Mouse (Mus musculus) lung, postnatal 0 days (tissue): ENCODE results near the gene Sbno2.

Experiments
- CTCF ChIP-seq: IDR thresholded peaks from 2 replicates; pipeline ENCODE4 v1.5.1; 2016; ENCODE audit warnings: antibody characterized with exemption, mild to moderate bottlenecking
- EP300 ChIP-seq: IDR thresholded peaks from 2 replicates; pipeline ENCODE4 v1.6.1; 2016; ENCODE audit warnings: antibody characterized with exemption, mild to moderate bottlenecking, control low read depth

DNA sequence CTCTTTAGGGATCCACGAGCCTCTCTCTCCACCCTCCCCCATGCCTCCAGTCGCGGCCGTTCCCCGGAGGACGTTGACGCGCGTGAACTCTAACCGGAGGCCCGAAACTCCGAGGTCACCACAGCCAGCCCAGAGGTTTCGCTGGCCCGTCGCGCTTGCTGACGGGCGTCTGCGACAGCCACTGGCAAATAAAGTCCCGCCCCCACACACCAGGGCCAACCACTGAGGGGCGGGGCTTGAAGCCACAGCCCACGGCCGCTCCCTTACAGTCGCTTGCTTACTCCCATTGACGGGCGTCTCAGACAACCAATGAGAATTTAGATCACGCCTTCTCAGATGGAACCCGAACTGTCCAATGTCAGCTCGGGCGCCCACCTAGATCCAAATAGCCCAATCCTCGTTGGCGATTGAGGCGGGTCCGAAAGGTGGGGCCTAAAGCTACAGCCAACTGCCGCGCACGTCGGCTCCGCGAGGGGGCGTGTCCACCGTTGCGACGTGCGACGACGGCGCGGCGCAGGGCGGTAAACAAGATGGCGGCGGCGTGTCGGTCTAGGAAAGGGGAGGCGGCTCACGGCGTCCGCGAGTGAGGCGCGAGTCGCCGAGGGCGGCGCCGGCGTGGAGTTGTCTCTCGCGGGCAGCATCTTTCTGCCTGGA, 10.0 kb upstream of the Sbno2 start, which contains the start of gene Stk11:
- TF ChIP-seq CTCF = peak; percentile 51
- 0 out of 2 replicates have a peak, but pooled peaks have one; percentile 38 for TF ChIP-seq EP300
